Mouse (Mus musculus) embryonic facial prominence, embryonic 14.5 days (tissue): ENCODE data around the gene Ush2a. TPM values are rescaled to one million over a fixed set of nuclear protein-coding genes. Genes with fewer than 3 reads are reported as not detected.

Experiments used
- ATAC-seq: fragments of 200-750 bp; cut with Nextera tagmentation; 2 replicates; pipeline ENCODE4 v1.8.0; 2017; ENCODE audit warnings: low read depth, moderate number of reproducible peaks, moderate TSS enrichment
- DNase-seq: peaks from one replicate; pipeline ENCODE4 v3.0.0-alpha.2; 2015; ENCODE audit warnings: low spot score
- H3K27ac ChIP-seq: fragments of 300-500 bp; sonication (generic); replicated peaks from 2 replicates; pipeline ENCODE4 v1.5.1; 2014; ENCODE audit warnings: low read depth, mild to moderate bottlenecking, low read length, moderate library complexity
- H3K27me3 ChIP-seq: fragments of 300-500 bp; sonication (generic); replicated peaks from 2 replicates; pipeline ENCODE4 v1.6.1; 2014; ENCODE audit warnings: low read length; ENCODE audit not compliant: control insufficient read depth, insufficient read depth
- H3K36me3 ChIP-seq: fragments of 300-500 bp; sonication (generic); 2 replicates; pipeline ENCODE4 v1.6.1; 2014; ENCODE audit warnings: low read length, mixed read lengths; ENCODE audit not compliant: control insufficient read depth, insufficient read depth
- H3K4me1 ChIP-seq: fragments of 300-500 bp; sonication (generic); 2 replicates; pipeline ENCODE4 v1.6.1; 2014; ENCODE audit warnings: antibody characterized with exemption, low read length; ENCODE audit not compliant: control insufficient read depth, insufficient read depth
- H3K4me2 ChIP-seq: fragments of 300-500 bp; sonication (generic); 2 replicates; pipeline ENCODE4 v1.6.1; 2014; ENCODE audit warnings: low read depth, mild to moderate bottlenecking, low read length, moderate library complexity, mixed read lengths
- H3K4me3 ChIP-seq: fragments of 300-500 bp; sonication (generic); 2 replicates; pipeline ENCODE4 v1.5.1; 2014; ENCODE audit warnings: low read depth, mild to moderate bottlenecking, low read length
- H3K9ac ChIP-seq: fragments of 300-500 bp; sonication (generic); 2 replicates; pipeline ENCODE4 v1.6.1; 2014; ENCODE audit warnings: low read depth, mild to moderate bottlenecking, low read length, moderate library complexity, mixed read lengths
- H3K9me3 ChIP-seq: fragments of 300-500 bp; sonication (generic); 2 replicates; pipeline ENCODE4 v1.6.1; 2016; ENCODE audit warnings: low read length; ENCODE audit not compliant: control insufficient read depth
- WGBS: fragments of 180-500 bp; shearing (Covaris S2); extraction: QIAGEN DNeasy Blood & Tissue Kit; methylation state at CpG from one replicate; pipeline ENCODE4 v1.1.7; 2014; 5-methylcytosine and 5-hydroxymethylcytosine counted together
- polyA plus RNA-seq: library from polyadenylated mRNA; unstranded; fragments of >200 nt; fragmentation: Nextera tagmentation; extraction: Ambion mirVana; gene quantifications from 2 replicates; pipeline ENCODE4 v1.2.1, GENCODE M21; 2014

Gene Ush2a
- polyA plus RNA-seq, 1 experiment from 2014 or later: 0.25 TPM

DNA sequence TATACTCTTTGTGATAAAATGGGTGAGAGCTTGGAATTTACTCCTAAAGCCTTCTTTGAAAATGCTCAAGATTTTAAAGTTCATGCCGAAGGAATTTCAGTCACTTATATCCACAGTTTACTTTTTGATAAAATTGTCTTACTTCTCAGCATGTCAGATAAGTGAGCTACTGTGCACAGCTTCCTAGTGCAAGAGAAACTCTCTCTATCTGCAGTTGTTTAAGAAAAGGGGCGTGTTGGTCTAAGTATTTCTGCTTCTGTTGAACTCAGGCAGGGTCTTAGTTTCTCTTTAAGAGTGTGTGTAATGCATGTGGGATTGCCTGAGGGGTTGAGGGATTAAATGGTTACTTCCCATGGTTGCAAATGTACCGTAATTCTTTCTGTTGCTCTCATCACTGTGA lies 381.3 kb downstream of the Ush2a start:
- no peak overlapping the region for H3K9ac ChIP-seq
- no peaks in the 10 kb centered on the region for H3K27me3 ChIP-seq
- WGBS: 70% methylated on average over 3 of the region's 3 CpGs
- H3K4me2 ChIP-seq: no peak overlapping the region
- no peaks in the 10 kb centered on the region for H3K4me1 ChIP-seq
- DNase-seq (no peak), ATAC-seq (no peak)
- H3K9me3 ChIP-seq: no peaks in the 10 kb centered on the region
- no peak overlapping the region for H3K27ac ChIP-seq
- no peak overlapping the region for H3K4me3 ChIP-seq
- no peaks in the 10 kb centered on the region for H3K36me3 ChIP-seq

DNA sequence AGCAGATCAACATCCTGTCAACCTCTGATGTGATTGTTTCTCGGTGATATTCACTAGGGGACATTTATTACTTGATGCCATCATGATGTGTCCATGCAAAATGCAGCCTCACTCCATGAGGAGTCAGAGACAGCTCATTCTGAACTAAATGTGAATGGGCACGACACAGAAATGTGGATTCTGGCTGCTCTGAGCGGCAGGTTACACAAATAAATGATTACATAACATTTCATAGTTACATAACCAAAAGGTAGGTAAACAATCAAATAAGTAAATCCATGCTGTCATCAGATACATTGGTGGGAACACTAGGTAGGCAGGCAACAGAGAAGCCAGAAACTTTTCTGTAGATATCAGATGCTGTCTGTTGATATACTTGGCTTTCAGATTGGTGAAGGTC lies 391.2 kb downstream of the Ush2a start:
- no peaks in the 10 kb centered on the region for H3K27me3 ChIP-seq
- 81% methylated on average over 3 of the region's 3 CpGs for WGBS
- H3K27ac ChIP-seq: no peak overlapping the region
- no peak overlapping the region for H3K4me2 ChIP-seq
- DNase-seq (no peak), ATAC-seq (no peak)
- no peaks in the 10 kb centered on the region for H3K4me1 ChIP-seq
- no peaks in the 10 kb centered on the region for H3K36me3 ChIP-seq
- H3K9me3 ChIP-seq: no peaks in the 10 kb centered on the region
- no peak overlapping the region for H3K4me3 ChIP-seq
- H3K9ac ChIP-seq: no peak overlapping the region

DNA sequence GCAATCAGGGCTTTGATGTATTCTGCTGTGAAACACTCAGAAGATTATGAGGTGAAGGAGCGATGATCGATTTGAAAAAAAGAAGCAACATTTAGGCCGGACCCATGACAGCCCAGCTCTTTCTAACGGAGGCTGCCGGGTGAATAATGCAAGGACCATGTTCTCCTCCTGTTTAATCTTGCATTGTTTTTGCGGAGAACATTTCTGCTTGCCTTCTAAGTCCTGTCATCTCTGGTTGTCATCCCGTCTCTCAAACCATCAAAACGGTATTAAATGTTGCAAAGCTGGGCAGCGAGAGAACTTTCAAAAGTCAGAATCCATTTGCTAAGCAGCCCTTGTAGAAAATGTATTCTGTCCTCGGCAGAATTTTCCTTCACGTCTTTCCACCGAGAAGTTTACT lies 394.3 kb downstream of the Ush2a start:
- Histone ChIP-seq H3K4me1 (peaks cover 12% of the 10 kb centered on the region), H3K9ac (no peak overlapping the region), H3K27me3 (no peaks in the 10 kb centered on the region; the same call in 1 of the 2 replicates), H3K4me3 (no peak overlapping the region), H3K27ac (no peak overlapping the region), H3K9me3 (no peaks in the 10 kb centered on the region), H3K36me3 (no peaks in the 10 kb centered on the region), H3K4me2 (no peak overlapping the region)
- DNase-seq (no peak), ATAC-seq (no peak)
- WGBS: 68% methylated on average over 12 of the region's 12 CpGs

DNA sequence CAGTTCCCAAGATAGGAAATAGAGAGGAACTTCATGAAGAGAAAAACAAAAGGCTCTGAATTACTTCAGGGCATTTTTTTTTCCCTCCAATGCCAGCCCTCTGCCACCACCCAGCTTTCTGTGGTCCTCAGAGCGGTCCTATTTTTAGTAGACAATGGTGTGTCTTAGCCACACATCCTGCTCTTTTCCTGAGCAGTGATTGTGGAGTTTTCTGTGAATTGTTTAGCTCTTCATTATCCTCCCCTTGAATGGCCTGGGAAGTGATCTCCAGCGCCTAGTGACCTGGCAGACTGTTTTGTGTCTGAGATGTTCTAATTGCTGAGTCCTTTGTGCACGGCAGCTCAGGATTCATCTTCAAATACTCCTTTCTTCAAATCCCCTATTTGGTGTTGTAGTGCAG lies 397.3 kb downstream of the Ush2a start:
- H3K36me3 ChIP-seq: no peaks in the 10 kb centered on the region
- DNase-seq: no peak
- no peaks in the 10 kb centered on the region for H3K9me3 ChIP-seq
- no peak overlapping the region for H3K4me3 ChIP-seq
- H3K4me1 ChIP-seq: peaks cover 16% of the 10 kb centered on the region
- H3K9ac ChIP-seq: no peak overlapping the region
- no peak overlapping the region for H3K4me2 ChIP-seq
- H3K27ac ChIP-seq: no peak overlapping the region
- ATAC-seq: no peak
- 35% methylated on average over 3 of the region's 3 CpGs for WGBS
- no peaks in the 10 kb centered on the region; the same call in 1 of the 2 replicates for H3K27me3 ChIP-seq

DNA sequence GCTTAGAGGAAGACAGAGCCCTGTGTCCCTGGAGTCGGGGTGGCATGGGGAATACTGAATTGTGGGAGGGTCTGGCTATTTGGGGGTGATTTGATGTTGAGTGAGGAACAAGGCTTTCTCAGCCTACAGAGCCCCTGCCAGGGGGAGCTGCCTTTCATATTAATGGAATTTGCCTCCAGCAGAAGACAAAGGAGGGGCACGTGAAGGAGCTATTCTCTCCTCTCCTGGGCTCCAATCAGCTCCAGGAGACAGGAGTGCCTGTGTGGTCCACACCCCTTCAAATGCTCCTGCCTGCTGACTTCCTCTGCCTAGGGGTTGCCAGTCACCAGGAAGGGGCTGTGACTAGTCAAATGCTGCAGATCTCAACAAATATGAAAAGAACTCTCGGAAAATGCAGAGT lies 398.5 kb downstream of the Ush2a start:
- peaks cover 16% of the 10 kb centered on the region for H3K4me1 ChIP-seq
- H3K4me3 ChIP-seq: peak overlapping the region; percentile 16
- WGBS: 6% methylated on average over 3 of the region's 3 CpGs
- peak overlapping the region; percentile 49 for H3K4me2 ChIP-seq
- DNase-seq: peak; percentile 47
- H3K9ac ChIP-seq: no peak overlapping the region
- no peaks in the 10 kb centered on the region for H3K36me3 ChIP-seq
- H3K9me3 ChIP-seq: no peaks in the 10 kb centered on the region
- ATAC-seq: peak; percentile 90
- H3K27ac ChIP-seq: peak overlapping the region; percentile 2; the same call in 1 of the 2 replicates
- H3K27me3 ChIP-seq: no peaks in the 10 kb centered on the region; the same call in 1 of the 2 replicates

DNA sequence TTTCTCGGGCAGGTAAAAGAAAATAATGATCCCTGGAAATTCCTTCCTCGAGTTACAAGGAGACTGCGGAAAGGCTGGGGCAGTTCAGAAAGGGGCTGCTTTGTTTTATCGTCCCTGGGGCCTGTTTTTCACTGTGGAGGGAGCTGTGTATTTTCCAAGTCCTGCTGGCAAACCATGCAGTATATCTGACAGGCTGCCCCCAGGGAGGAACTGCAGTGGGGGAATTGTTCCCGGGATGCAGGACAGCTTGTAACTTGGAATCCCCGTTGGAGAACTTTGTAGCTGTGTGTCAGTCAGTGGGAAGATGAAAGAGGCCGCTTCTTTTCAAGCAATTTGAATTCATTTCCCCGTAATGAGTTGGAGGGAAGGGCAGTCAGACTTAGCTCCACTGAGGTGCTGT lies 399.1 kb downstream of the Ush2a start:
- peak overlapping the region; percentile 49 for H3K4me2 ChIP-seq
- peak; percentile 47 for ATAC-seq

DNA sequence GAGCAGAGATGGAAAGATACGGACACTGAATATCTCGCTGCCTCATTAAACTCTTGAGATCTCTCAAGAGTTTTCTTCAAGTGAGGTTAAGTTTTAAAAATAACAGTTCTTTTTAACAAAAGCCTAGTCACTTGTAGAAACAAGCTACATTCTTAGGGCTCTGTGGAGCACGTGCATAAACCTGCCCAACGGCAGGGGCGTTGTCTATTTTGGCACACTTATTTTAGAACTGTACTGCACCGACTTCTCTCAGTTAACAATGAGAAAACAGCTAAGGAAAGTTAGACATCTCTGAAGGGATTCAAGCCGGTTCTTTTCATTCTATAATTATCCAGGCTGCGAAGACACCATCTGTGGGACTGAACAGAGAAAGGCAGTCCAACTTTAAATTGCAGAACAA lies 405.6 kb downstream of the Ush2a start:
- no peak overlapping the region for H3K27ac ChIP-seq
- H3K27me3 ChIP-seq: no peaks in the 10 kb centered on the region
- 0 out of 2 replicates have a peak, but pooled peaks have one; percentile 30 for ATAC-seq
- H3K36me3 ChIP-seq: no peaks in the 10 kb centered on the region
- no peak overlapping the region for H3K4me3 ChIP-seq
- H3K4me1 ChIP-seq: 0 out of 2 replicates have a peak, but pooled peaks cover 6% of the 10 kb centered on the region
- DNase-seq: peak; percentile 71
- no peak overlapping the region for H3K9ac ChIP-seq
- no peak overlapping the region for H3K4me2 ChIP-seq
- WGBS: 45% methylated on average over 8 of the region's 8 CpGs
- no peaks in the 10 kb centered on the region for H3K9me3 ChIP-seq

More for the DNA sequence above, 399.1 kb downstream of the Ush2a start:
- H3K27ac ChIP-seq: peak overlapping the region; percentile 2
- no peaks in the 10 kb centered on the region; the same call in 1 of the 2 replicates for H3K27me3 ChIP-seq
- H3K9ac ChIP-seq: 0 out of 2 replicates have a peak overlapping the region, but pooled peaks have one; percentile 3
- peaks cover 16% of the 10 kb centered on the region for H3K4me1 ChIP-seq
- 1% methylated on average over 8 of the region's 8 CpGs for WGBS
- no peaks in the 10 kb centered on the region for H3K36me3 ChIP-seq
- DNase-seq: peak; percentile 65
- peak overlapping the region; percentile 16 for H3K4me3 ChIP-seq
- H3K9me3 ChIP-seq: no peaks in the 10 kb centered on the region

DNA sequence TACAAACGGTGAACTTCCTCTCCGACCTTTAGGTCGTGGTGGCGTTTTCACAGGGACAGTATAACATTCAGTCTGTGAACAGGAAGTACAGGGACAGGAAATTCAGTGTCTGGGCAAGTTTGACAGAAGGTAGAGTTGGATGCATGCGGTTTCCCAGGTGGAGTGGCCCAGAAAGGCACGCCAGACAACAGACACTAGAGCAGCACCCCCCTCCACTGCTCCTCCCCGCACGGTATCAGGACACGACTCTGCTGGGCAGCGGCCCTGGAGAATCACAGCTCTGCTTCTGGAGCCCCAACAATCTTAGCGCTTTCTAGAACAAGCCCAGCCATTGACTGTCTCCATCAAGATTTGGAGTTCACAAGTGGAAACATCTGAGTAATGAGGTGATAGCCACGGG lies 406.7 kb downstream of the Ush2a start:
- WGBS: 61% methylated on average over 12 of the region's 12 CpGs
- Histone ChIP-seq H3K27ac (no peak overlapping the region), H3K4me3 (no peak overlapping the region), H3K36me3 (no peaks in the 10 kb centered on the region), H3K4me1 (0 out of 2 replicates have a peak, but pooled peaks cover 6% of the 10 kb centered on the region), H3K9me3 (no peaks in the 10 kb centered on the region), H3K9ac (no peak overlapping the region), H3K27me3 (no peaks in the 10 kb centered on the region), H3K4me2 (no peak overlapping the region)
- ATAC-seq (no peak), DNase-seq (no peak)

DNA sequence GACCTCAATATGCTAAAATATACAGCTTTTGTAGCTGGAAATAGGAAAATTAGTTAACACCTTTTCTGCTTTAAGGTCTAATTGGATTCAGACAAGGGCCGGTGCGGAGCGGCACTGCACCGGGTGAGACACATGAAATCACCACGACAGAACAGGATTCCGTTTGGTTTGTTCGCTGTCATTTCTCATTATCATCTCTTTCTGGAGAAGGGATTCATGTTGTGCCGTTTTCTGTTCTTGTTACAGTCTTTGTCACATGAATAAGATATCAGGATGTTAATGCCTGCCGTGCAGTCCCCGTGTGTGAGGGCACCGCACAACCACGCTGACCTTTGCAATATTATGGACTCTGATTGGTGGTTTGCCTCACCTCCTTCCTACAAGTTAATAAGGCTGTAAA lies 411.0 kb downstream of the Ush2a start:
- ATAC-seq (no peak), DNase-seq (no peak)
- H3K4me2 ChIP-seq: no peak overlapping the region
- no peak overlapping the region for H3K27ac ChIP-seq
- H3K9me3 ChIP-seq: no peaks in the 10 kb centered on the region
- H3K9ac ChIP-seq: no peak overlapping the region
- no peaks in the 10 kb centered on the region for H3K36me3 ChIP-seq
- H3K4me3 ChIP-seq: no peak overlapping the region
- no peaks in the 10 kb centered on the region for H3K27me3 ChIP-seq
- WGBS: 69% methylated on average over 12 of the region's 12 CpGs
- 0 out of 2 replicates have a peak, but pooled peaks cover 3% of the 10 kb centered on the region for H3K4me1 ChIP-seq
